ENCODE assay signal across 8 mouse cellular contexts in the genomic region with DNA sequence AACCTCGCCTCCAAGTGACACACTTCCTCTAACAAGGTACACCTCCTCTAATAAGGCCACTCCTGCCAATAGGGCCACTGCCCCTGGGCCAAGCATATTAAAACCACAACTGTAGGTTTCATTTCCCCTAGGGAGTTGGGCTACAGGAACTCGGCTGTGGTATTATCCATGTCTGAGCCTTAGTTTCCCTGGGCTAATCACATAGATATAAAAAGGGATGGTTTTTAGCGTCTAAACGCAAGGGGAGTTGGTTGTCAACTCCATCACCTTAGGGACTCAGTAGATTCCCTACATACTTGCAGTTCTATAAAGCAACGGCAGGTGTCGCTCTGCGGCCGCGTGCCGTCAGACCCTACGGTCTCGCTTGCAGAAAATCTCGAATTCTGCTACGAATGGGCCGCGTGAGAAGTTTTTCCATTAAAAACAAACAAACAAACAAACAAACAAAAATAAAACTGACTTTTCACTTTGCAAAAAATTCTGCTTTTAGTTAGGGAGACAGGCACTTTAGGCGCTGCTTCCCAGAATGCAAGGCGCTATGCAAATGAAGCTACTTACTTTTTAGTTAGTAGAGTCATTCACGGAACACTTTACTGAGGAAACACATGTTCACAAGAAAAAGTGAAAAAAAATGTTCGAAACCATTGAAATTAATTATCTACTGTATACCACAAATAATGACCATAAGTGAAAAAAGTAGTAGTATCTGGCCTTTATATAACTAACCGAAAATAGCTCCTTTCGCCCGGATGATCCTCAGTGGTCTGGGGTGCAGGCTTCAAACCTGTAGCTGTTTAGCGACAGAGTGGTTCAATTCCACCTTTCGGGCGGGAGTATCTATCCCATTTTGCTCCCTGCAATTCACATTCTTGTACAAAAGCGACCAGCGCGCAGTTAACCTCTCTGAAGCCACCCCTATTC. TPM values are rescaled to one million over a fixed set of nuclear protein-coding genes. Genes with fewer than 3 reads are reported as not detected.
A peak's percentile ranks its signal among the peaks of the same experiment; 100 is the strongest.
DNase-seq lines count a peak whose midpoint lies in the region; ATAC-seq lines count a peak whose summit lies in the region.

No protein-coding gene starts in this region.

- peaks cover 2% of the 10 kb centered on the region; the same call in 1 of the 2 replicates for H3K9me3 ChIP-seq in forebrain, embryonic 16.5 days (ENCODE audit: control insufficient read depth, low read length)
- H3K9me3 ChIP-seq in hindbrain, embryonic 11.5 days (ENCODE audit: control insufficient read depth, low read length) = no peaks in the 10 kb centered on the region

- peaks cover 39% of the 10 kb centered on the region for H3K27me3 ChIP-seq in forebrain, embryonic 16.5 days (replicated peaks; ENCODE audit: control insufficient read depth, insufficient read depth, low read length)
- peaks cover 39% of the 10 kb centered on the region for H3K27me3 ChIP-seq in hindbrain, embryonic 11.5 days (ENCODE audit: control insufficient read depth, insufficient read depth, low read length)

- peak; percentile 82 for DNase-seq in Muller cell, postnatal 12 days (ENCODE audit: inconsistent ontology term)
- peak; percentile 83 to 88 for DNase-seq in cerebellum, adult 18-20 months
- DNase-seq in hindbrain, embryonic 11.5 days (ENCODE audit: low spot score) = peak; percentile 87
- peak; percentile 81 to 86 for DNase-seq in layer of hippocampus, postnatal 14 days (ENCODE audit: low spot score in 2 of 2)
- DNase-seq in lung, postnatal 25 days (ENCODE audit: low spot score) = peak; percentile 76
- DNase-seq in retina, adult 2 months (ENCODE audit: low read depth, low spot score) = peak; percentile 82
- DNase-seq in thymus, postnatal 25 days = peak; percentile 81

- peak overlapping the region; percentile 49 for H3K9ac ChIP-seq in forebrain, embryonic 16.5 days (replicated peaks; ENCODE audit: low read depth, low read length)
- H3K9ac ChIP-seq in hindbrain, embryonic 11.5 days (ENCODE audit: low read depth, low read length) = no peak overlapping the region

- H3K36me3 ChIP-seq in forebrain, embryonic 16.5 days (ENCODE audit: control insufficient read depth, insufficient read depth) = no peaks in the 10 kb centered on the region
- no peaks in the 10 kb centered on the region for H3K36me3 ChIP-seq in hindbrain, embryonic 11.5 days (ENCODE audit: control insufficient read depth, insufficient read depth, low read length)

- H3K4me3 ChIP-seq in forebrain, embryonic 16.5 days (replicated peaks; ENCODE audit: low read length) = peak overlapping the region; percentile 58
- H3K4me3 ChIP-seq in hindbrain, embryonic 11.5 days (ENCODE audit: low read depth, low read length) = peak overlapping the region; percentile 32

- peak; percentile 87 for ATAC-seq in forebrain, embryonic 16.5 days
- ATAC-seq in hindbrain, embryonic 11.5 days (ENCODE audit: low FRiP score) = peak; percentile 69

- under 1% methylated on average over 29 of the region's 29 CpGs for WGBS in forebrain, embryonic 16.5 days
- WGBS in hindbrain, embryonic 11.5 days = under 1% methylated on average over 29 of the region's 29 CpGs

- no peak overlapping the region for H3K27ac ChIP-seq in forebrain, embryonic 16.5 days (ENCODE audit: low read length)
- H3K27ac ChIP-seq in hindbrain, embryonic 11.5 days (ENCODE audit: low read depth, low read length) = no peak overlapping the region

- peak overlapping the region; percentile 72 for H3K4me2 ChIP-seq in forebrain, embryonic 16.5 days (ENCODE audit: low read length)
- peak overlapping the region; percentile 17 for H3K4me2 ChIP-seq in hindbrain, embryonic 11.5 days (replicated peaks; ENCODE audit: low read depth, low read length)

- peaks cover 31% of the 10 kb centered on the region for H3K4me1 ChIP-seq in forebrain, embryonic 16.5 days (replicated peaks; ENCODE audit: control insufficient read depth, insufficient read depth, low read length)
- H3K4me1 ChIP-seq in hindbrain, embryonic 11.5 days (replicated peaks; ENCODE audit: control insufficient read depth, insufficient read depth, low read length) = peaks cover 4% of the 10 kb centered on the region; the same call in 1 of the 2 replicates

RNA-seq across cellular contexts. Expression of a gene that starts 9.1 kb away (rescaled TPM):
- polyA plus RNA-seq in forebrain, embryonic 16.5 days (2015; fragmentation: Nextera tagmentation; extraction: Ambion mirVana) = 0.05 and 0.10 TPM in 2 replicates
- polyA plus RNA-seq in hindbrain, embryonic 11.5 days (2014; fragmentation: Nextera tagmentation; extraction: Ambion mirVana) = not detected in 2 replicates
- 1 to 10 TPM; 6.1 to 6.5 TPM for total RNA-seq in layer of hippocampus, postnatal 14 days (2021)

RNA-seq across cellular contexts. Expression of a gene that starts 18.3 kb away (rescaled TPM):
- 127 and 128 TPM in 2 replicates for polyA plus RNA-seq in forebrain, embryonic 16.5 days (2015; fragmentation: Nextera tagmentation; extraction: Ambion mirVana)
- polyA plus RNA-seq in hindbrain, embryonic 11.5 days (2014; fragmentation: Nextera tagmentation; extraction: Ambion mirVana) = 49.6 and 52.1 TPM in 2 replicates
- total RNA-seq in layer of hippocampus, postnatal 14 days (2021) = 100 to 1,000 TPM in 1 of 2 experiments, 10 to 100 TPM in 1; 93.0 to 104 TPM

RNA-seq across cellular contexts. Expression of a gene that starts 20.9 kb away (rescaled TPM):
- polyA plus RNA-seq in forebrain, embryonic 16.5 days (2015; fragmentation: Nextera tagmentation; extraction: Ambion mirVana) = 0.39 and 0.61 TPM in 2 replicates
- polyA plus RNA-seq in hindbrain, embryonic 11.5 days (2014; fragmentation: Nextera tagmentation; extraction: Ambion mirVana) = 0.18 TPM in 1 of 2 replicates, not detected in the other
- total RNA-seq in layer of hippocampus, postnatal 14 days (2021) = under 1 TPM in 1 of 2 experiments, not detected in 1; 0.79 TPM

RNA-seq across cellular contexts. Expression of a gene that starts 29.1 kb away (rescaled TPM):
- polyA plus RNA-seq in forebrain, embryonic 16.5 days (2015; fragmentation: Nextera tagmentation; extraction: Ambion mirVana) = 38.0 and 40.3 TPM in 2 replicates
- polyA plus RNA-seq in hindbrain, embryonic 11.5 days (2014; fragmentation: Nextera tagmentation; extraction: Ambion mirVana) = 29.2 and 50.2 TPM in 2 replicates
- total RNA-seq in layer of hippocampus, postnatal 14 days (2021) = 10 to 100 TPM; 23.2 to 24.2 TPM

RNA-seq across cellular contexts. Expression of a gene that starts 43.8 kb away (rescaled TPM):
- polyA plus RNA-seq in forebrain, embryonic 16.5 days (2015; fragmentation: Nextera tagmentation; extraction: Ambion mirVana) = 79.3 and 85.9 TPM in 2 replicates
- polyA plus RNA-seq in hindbrain, embryonic 11.5 days (2014; fragmentation: Nextera tagmentation; extraction: Ambion mirVana) = 108 and 112 TPM in 2 replicates
- total RNA-seq in layer of hippocampus, postnatal 14 days (2021) = 10 to 100 TPM; 38.3 to 44.7 TPM
